Mouse (Mus musculus) layer of hippocampus, adult 9-10 months (tissue): Measurements from ENCODE around the gene Hepacam.

Source experiments
- DNase-seq: peaks from one replicate; pipeline ENCODE4 v3.0.0; 2022; ENCODE audit warnings: low spot score

The Hepacam gene

DNA sequence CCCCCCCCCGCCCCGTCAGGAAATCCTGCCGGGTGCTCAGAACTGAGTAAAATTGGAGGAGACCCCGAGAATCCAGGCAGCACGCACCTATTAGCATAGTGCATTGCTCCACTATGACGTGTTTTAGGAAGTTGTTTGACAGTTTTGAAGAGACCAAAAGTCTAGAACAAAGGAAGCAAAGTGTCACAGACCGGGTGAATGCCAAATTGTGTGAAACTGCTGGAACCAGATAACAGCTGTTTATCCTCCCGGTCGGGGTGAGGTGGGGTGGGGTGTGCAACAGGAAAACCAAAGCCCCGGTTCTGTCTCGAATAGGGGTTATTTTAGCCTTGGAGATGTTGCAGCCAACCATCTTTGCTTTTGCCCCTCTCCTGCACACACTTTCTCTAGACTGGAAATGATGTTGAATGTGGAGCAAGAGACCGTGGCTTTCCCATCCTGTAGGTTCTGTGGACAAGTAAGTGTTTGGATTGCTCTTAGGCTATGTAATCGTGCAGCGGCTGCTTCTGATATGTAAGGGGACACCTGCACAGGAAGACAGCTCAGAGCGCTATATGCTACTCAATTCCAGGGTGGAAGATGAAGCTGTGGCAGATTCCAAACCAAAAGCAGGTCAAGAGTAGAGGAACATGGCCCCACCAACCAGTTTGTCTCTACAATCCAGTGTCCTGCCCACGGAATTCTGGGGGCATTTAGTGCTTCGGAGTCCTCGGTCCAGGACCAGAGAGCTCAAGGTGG, 66.8 kb downstream of the Hepacam start:
- DNase-seq: no peak

DNA sequence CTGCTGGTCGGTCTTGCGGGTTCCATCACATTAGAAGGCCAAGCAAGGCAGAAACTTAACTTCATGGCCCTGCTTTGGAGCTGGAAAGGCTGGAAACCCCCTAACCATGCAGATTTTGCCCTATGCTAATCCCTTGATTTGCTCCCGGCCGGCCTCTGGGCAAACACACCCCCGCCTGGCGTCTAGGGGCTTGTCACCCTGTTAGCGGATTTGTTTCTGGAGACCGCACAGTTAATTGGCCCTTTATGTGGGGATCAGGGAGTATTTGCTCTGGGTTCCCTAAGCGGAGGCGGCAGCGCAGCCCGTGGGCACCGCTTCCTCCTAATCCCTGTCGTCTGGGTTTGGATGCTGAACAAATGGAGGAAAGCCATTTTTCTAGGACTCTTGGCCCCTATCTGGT, 67.8 kb downstream of the Hepacam start:
- DNase-seq: no peak

DNA sequence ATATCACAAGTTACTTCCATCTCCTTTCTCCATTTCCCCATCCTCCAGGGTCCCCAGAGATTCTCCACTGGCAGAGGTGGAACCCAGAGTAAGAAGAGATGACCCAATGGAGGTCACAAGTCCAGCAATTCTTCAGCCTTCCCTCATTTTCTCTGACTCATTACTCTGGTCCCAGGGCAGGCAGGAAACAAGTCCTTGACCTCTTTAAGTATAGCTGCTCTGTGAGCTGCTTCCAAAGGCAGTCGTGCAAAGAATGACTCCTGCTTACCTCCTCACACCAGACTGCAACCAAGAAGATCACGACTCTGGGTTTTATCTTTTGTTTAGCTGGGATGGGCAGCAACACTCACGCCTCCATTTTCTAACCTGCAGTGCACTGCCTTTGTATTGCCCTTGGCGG, 68.5 kb downstream of the Hepacam start:
- no peak for DNase-seq
